Mouse (Mus musculus): ENCODE measurements around the gene Mrgprb5. TPM values are rescaled to one million over a fixed set of nuclear protein-coding genes. Genes with fewer than 3 reads are reported as not detected.
A peak's percentile ranks its signal among the peaks of the same experiment; 100 is the strongest.
"Not testable (repeated sequence)": the region's sequence is repeated elsewhere in the genome, so short reads cannot be mapped to it uniquely, and the experiment has no call there.

Mrgprb5 gene
- total RNA-seq (2017), result not detected in 2 replicates

DNA sequence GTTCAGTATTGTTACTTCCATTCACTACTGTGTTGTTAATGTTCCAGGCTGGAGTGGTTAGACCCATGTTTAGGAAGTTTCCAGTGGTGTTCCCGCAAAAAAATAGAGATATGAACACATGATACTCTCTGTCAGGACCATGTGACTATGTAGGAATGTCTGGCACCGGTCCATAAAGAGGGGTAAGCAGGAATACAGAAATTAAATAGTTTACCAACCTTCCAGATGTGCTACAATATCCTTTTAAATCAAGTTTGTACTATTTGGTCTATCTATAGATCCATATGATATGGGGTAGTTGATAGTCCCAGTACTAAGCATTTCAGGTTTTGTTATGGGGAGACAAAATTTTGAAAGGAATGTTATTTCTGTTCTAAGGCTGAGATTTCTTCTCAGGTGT, at the start of gene Mrgprb5:
Gene Mrgprb5 (minus strand): TSS at position 101 of the 400 bp plus-strand sequence.
- no peak for ATAC-seq (ENCODE audit: extremely low read depth, insufficient number of reproducible peaks, low FRiP score, poor library complexity, severe bottlenecking)

DNA sequence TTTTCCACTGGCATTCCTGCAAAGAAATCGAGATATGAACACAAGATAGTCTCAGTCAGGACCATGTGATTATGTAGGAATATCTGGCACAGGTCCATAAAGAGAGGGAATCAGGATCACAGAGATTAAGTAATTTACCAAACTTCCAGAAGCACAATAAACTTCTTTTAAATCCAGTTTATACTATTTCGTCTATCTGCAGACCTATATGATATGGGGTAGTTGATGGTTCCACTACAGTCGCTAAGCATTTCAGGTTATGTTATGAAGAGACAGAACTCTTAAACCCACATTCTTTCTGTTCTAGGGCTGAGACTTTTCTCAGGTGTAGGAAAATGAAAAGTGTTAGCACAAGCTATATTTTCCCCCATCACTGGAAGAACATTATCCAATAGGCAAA, 30.4 kb upstream of the Mrgprb5 start, which contains the start of gene Mrgprb4:
Gene Mrgprb4 (minus strand): TSS at position 101 of the 400 bp plus-strand sequence.
- ATAC-seq (ENCODE audit: extremely low read depth, insufficient number of reproducible peaks, low FRiP score, poor library complexity, severe bottlenecking), result no peak

DNA sequence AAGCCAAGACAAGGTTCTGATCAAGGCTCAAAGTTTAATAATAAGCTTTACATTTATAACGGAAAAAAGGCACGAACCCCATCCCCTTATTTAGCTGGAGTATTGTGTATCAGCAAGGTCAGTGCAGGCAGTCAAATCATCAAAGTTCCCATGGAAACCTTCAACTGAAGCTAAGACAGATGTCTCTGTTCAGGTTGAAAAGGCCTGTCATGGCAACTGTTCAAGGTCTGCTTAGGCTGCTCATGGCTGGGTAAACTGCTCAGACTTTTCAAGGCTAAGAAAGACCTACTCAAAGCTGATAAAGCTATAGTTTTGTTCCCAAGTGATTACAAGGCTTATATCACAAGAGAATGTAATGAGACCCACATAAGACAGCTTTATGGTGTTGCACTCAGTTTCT, 1.3 kb downstream of the Mrgprb5 start:
- ATAC-seq (ENCODE audit: extremely low read depth, insufficient number of reproducible peaks, low FRiP score, poor library complexity, severe bottlenecking), result no peak

DNA sequence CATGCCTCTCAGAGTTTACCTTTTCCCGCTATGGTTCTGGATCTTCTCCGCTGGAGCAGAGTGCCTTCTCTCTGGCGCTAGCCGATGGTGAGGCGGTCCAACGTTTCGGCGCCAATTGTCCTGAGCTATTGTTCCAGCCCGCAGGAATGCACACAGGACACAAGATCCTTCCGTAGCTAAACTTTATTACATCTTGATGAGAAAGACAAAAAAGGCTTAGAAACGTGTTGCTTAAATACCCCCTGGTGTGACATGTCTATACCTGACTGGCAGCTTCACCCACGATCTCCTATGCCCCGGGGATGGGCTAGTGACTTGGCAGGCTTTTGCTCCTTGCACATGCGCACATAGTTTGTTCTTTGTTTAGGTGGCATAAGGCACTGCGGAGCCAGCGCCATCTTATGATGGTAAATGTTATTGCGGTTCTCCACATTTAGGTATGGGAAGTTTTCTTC, 30.5 kb downstream of the Mrgprb5 start:
- ATAC-seq (ENCODE audit: extremely low read depth, insufficient number of reproducible peaks, low FRiP score, poor library complexity, severe bottlenecking), result no peak

DNA sequence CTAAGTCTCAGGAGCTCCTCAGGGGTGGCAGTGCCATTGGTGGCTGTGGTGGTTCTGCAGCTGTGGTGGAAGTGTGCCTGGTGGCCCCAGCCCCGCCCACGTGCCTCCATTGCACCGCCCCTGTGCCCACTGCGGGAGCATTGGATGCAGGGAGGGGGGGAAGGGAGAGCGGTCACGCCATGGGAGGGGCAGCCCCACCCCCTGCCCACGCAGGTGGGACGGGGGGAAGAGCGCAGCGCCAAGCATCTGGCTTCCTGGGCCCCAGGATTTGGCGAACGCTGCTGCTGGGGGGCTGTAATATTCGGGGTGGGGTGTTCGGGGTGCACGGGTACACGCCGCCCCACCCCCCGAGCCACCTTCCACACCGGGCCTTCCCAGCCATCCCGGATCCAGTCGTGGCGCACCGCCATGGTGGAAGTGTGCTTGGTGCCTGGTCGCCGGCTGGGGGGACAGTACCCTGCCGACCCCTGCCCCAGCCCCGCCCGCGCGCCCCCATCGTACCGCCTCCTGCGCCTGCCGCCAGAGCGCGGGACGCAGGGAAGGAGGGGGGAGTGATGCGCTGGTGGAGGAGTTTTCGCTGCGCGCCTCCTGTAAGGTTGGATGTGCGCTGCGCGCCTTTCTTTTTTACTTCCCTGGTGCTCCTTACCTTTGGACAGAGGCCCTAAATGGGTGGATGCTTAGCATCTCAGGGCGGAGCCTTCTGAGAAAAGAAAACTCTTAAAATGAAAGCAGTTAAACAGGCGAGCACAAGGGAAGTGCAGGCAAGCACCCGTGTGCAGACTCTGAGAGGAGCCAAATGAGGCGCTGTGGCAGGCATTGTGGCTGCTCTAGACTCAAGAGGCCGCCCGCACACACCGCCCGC, 31.4 kb downstream of the Mrgprb5 start:
- peak; percentile 56 for ATAC-seq (ENCODE audit: extremely low read depth, insufficient number of reproducible peaks, low FRiP score, poor library complexity, severe bottlenecking)

DNA sequence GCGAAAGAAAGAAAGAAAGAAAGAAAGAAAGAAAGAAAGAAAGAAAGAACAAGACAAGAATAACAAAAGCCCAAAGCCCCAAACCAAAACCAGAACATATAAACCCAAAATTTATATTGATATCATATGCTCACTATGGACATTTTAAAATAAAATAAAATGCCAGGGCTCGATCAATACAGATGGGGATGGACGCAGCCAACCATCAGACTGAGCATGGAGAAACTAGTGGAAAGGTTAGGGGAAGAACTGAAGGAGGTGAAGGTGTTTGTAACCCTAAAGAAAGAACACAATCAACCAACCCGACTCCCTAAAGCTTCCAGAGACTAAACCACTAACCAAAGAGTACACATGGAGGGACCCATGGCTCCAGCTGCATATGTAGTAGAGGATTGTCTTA, 36.1 kb downstream of the Mrgprb5 start:
- no peak for ATAC-seq (ENCODE audit: extremely low read depth, insufficient number of reproducible peaks, low FRiP score, poor library complexity, severe bottlenecking)

DNA sequence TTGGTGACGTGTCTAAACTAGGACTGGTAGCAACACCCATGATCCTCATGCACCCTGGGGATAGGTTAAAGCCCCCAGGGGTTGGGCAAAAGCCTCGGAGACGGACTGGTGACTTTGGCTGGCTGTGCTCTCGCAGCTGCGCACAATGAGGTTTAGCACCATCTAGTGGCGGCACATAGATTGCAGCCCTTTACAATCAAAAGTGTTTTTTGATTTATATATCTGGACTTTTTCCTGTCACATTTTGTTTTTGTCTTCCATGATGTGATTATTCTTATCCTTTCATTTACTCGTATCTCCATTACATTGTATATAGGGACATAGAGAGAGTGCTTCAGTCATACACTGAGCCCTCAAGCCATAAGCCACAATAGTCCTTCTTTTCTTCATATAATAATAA, 36.6 kb downstream of the Mrgprb5 start:
- not testable (repeated sequence) for ATAC-seq (ENCODE audit: extremely low read depth, insufficient number of reproducible peaks, low FRiP score, poor library complexity, severe bottlenecking)

DNA sequence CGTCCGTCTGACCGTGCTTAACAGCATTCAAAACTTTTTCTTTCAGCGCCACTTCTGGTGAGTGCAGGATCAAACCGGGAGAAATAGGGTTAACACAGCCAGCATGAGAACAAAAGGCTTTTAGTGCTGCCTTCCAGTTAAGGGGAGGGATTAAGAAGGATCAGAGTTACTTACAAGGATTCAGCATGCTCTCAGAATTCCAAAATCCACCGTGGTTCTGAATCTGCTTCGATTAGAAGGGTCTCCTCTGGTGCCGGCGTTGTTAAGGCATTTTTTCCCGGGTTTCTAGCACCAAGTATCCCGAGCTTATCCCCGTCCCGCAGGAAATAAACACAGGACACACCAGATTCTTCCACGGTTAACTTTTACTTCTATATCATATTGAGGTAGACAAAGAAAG, 37.0 kb downstream of the Mrgprb5 start:
- not testable (repeated sequence) for ATAC-seq (ENCODE audit: extremely low read depth, insufficient number of reproducible peaks, low FRiP score, poor library complexity, severe bottlenecking)

DNA sequence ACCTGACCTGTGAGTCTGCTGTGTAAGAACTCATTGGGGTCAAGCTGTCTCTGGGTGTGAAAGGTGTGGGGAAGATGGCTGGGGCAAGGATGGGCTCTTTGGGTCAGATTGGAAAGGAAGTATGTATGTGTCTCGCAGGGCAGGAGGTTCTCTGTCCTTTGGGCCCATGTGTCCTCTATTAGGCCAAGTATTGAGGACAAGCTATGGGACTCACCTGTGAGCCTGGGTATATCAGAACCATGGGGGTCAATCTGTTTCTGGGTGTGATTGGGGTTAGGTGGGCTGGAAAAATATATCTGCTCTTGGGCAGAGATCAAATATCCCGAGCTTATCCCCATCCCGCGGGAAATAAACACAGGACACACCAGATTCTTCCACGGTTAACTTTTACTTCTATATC, 45.0 kb downstream of the Mrgprb5 start:
- no peak for ATAC-seq (ENCODE audit: extremely low read depth, insufficient number of reproducible peaks, low FRiP score, poor library complexity, severe bottlenecking)

Other genes with a start within 250 kb of the Mrgprb5 start
- not detected in 2 replicates for gene Mrgpra4, start 186.9 kb downstream of the Mrgprb5 start, total RNA-seq (2017)
- not detected in 2 replicates for gene Mrgprx1, start 141.4 kb downstream of the Mrgprb5 start, total RNA-seq (2017)
- gene Mrgprb4, start 30.3 kb upstream of the Mrgprb5 start, total RNA-seq (2017), result not detected in 2 replicates
- not detected in 2 replicates for gene Mrgprb8, start 219.5 kb upstream of the Mrgprb5 start, total RNA-seq (2017)

Measured in neutrophil, adult 5-6 weeks (primary cell).